Mouse (Mus musculus) CD4-positive, CD25-positive, alpha-beta regulatory T cell (primary cell): ENCODE measurements around the gene Otogl. TPM values are rescaled to one million over a fixed set of nuclear protein-coding genes. Genes with fewer than 3 reads are reported as not detected.

Experiments
- polyA plus RNA-seq: library from polyadenylated mRNA; unstranded; fragments of 100-300 nt; shearing (Covaris generic); gene quantifications from one replicate; pipeline ENCODE4 v1.2.1, GENCODE M21; 2017

Otogl gene
- not detected for polyA plus RNA-seq

GRCm38 (mm10) chr10:107912084-107912573 is at the start of gene Otogl:
Otogl (minus strand) TSS chr10:107912134.

GRCm38 (mm10) chr10:107719806-107720205 is 192.1 kb downstream of the Otogl start, which contains the start of gene Ptprq:
Ptprq (minus strand) TSS chr10:107720051.

Other genes starting within 250 kb of the Otogl start
- gene Ptprq, start 192.1 kb downstream of the Otogl start, polyA plus RNA-seq, result not detected